Mouse (Mus musculus) urinary bladder, postnatal 36 days (tissue): ENCODE data around the gene Adal.

Source experiments
- DNase-seq, 2 experiments: peaks; one replicate each; pipeline ENCODE4 v3.0.0; 2022; ENCODE audit warnings: low spot score in 2 of 2, mixed read lengths in 1 of 2

Gene Adal

DNA sequence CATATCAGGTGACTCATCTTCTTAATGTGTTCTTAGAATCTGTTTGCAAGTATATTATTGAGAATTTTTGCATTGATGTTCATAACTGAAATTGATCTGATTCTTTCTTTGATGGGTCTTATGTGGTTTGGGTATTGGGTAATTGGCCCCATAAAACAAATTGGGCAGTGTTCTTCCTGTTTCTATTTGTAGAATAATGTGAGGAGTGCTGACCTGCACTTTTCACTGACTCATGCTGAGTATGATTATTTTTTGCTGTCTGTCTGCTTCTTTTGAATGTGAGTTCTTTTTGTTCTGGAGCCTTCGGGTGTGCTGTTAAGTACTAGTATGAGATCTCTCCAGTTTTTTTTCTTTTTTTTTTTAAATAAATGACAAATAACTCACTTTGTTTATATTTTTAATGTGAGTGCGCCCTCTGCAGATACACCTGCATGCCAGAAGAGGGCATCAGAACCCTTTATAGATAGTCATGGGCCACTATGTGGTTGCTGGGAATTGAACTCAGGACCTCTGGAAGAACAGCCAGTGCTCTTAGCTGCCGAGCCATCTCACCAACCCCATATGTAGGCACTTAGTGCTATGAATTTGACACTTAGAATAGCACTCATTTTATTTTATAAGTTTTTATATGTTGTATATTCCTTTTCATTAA lies 38.7 kb downstream of the Adal start:
- DNase-seq, result no peak

DNA sequence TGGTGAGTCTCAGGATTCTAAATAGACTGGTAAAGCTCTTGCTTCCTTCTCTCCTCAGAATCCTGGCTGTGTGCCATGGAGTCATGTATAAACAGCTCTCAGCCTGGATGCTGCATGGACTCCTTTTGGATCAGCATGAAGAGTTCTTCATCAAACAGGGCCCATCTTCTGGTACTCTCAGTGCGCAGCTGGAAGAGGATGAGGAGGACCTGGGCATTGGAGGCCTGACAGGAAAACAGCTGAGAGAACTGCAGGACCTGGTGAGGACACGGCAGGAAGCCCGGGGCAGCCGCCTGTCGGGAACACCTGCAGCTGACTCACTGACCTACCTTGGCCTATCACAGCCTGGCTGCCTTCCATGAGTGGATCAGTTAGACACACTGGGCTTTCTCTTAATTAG lies 43.2 kb downstream of the Adal start:
- DNase-seq, result no peak

DNA sequence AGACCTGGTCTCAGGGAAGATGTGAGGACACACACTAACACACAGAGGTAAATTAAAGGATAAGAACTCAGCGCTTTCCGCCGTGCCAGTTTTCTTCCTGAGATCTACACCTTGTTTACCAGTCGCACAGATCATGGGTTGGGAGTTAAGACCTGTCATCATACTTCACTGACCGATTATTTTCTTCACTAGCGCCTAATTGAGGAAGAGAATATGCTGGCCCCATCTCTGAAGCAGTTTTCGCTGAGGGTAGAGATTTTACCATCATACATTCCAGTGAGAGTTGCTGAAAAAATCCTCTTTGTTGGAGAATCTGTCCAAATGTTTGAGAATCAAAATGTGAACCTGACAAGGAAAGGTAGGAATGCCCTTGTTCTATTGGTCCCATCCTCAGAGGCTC lies 43.9 kb downstream of the Adal start:
- no peak for DNase-seq

DNA sequence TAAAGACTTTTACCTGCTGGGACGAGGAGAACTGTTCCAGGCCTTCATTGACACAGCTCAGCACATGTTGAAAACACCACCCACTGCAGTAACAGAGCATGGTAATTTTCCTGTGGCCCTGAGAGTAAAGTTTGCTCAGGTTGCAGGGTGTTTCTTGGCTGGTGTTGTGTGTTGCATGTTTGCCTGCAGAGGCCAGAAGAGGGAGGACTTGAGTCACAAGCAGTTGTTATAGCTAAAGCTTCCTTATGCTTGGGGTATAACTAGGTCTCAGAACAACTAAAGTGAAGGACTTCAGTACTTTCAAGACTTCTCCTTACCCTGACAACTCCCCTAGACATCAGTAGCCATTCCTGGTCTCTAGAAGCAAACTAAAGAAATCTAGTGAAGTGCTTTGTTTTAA lies 48.3 kb downstream of the Adal start:
- DNase-seq, result no peak

DNA sequence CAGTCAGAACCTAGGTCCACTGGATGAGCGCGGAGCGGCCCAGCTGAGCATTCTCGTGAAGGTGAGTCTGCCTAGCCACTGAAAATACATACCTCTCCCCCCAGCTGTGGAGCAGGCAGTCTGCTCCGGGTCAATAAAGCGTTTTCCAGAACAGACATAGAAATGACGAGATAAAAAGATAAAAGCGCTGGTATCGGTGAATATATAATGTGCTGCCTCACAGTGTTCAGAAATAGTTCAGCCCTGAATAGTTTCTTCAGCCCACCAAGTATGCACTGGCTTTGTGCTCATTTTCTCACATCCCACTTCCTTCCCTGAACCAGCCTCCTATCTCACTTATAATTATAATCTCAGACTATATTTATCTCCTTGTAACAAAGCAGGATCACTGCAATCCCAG lies 55.2 kb downstream of the Adal start:
- DNase-seq, result no peak

DNA sequence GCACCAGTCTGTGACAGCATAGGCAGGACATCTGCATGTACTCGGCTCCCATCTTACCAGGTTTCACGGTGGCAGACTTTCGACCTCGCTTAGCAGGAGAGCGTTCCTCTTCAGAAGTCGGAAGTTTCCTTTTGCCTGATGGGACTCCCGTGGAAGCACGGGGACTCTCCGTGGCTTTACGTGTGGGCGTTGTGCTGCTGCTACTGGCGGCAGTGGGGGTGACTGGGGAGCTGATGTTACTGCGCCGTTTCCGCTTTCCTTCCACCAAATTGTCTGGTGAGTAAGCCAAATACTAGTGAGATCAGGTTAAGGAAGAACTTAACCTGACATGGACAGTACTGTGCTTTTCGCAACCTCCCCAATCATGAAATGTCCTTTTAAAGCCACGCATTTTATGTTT lies 64.0 kb downstream of the Adal start:
- DNase-seq, result no peak
